Mouse (Mus musculus): ENCODE measurements around the gene Clic1. TPM values are rescaled to one million over a fixed set of nuclear protein-coding genes. Genes with fewer than 3 reads are reported as not detected.
A peak's percentile ranks its signal among the peaks of the same experiment; 100 is the strongest.
"Not testable (repeated sequence)": the region's sequence is repeated elsewhere in the genome, so short reads cannot be mapped to it uniquely, and the experiment has no call there.

Clic1 gene
- polyA plus RNA-seq, 1 experiment = 266 TPM

- TF ChIP-seq POLR2A (IDR thresholded peaks at IDR 0.05; ENCODE audit: low read depth, low read length) = no peak
- TF ChIP-seq CTCF (IDR thresholded peaks at IDR 0.05; ENCODE audit: borderline replicate concordance, insufficient read depth, low read length) = no peak
- H3K4me3 ChIP-seq (ENCODE audit: insufficient read depth, low read length) = no peak within 1 kb of the TSS
- no peak within 1 kb of the TSS for H3K27ac ChIP-seq (ENCODE audit: insufficient read depth, low read length)
- H3K4me1 ChIP-seq (ENCODE audit: control insufficient read depth, insufficient read depth, low read length) = no peaks in the 10 kb centered on the region
Observed at GRCm38 (mm10) chr17:35027277-35028068, 22.3 kb upstream of the Clic1 start, which contains the start of gene Sapcd1. Gene Sapcd1 (minus strand): TSS chr17:35028016.

GRCm38 (mm10) chr17:35028315-35028714 lies 21.5 kb upstream of the Clic1 start:
- no peak for TF ChIP-seq CTCF (IDR thresholded peaks at IDR 0.05; ENCODE audit: borderline replicate concordance, insufficient read depth, low read length)
- TF ChIP-seq POLR2A (IDR thresholded peaks at IDR 0.05; ENCODE audit: low read depth, low read length) = no peak
- no peak overlapping the region for H3K4me3 ChIP-seq (ENCODE audit: insufficient read depth, low read length)
- H3K4me1 ChIP-seq (ENCODE audit: control insufficient read depth, insufficient read depth, low read length) = no peaks in the 10 kb centered on the region
- H3K27ac ChIP-seq (ENCODE audit: insufficient read depth, low read length) = no peak overlapping the region

- Histone ChIP-seq H3K4me3 (ENCODE audit: insufficient read depth, low read length) (no peak overlapping the region), H3K27ac (ENCODE audit: insufficient read depth, low read length) (no peak overlapping the region), H3K4me1 (ENCODE audit: control insufficient read depth, insufficient read depth, low read length) (no peaks in the 10 kb centered on the region)
- TF ChIP-seq CTCF (IDR thresholded peaks at IDR 0.05; ENCODE audit: borderline replicate concordance, insufficient read depth, low read length) = peak; percentile 80; the same call in 1 of the 2 replicates
- TF ChIP-seq POLR2A (IDR thresholded peaks at IDR 0.05; ENCODE audit: low read depth, low read length) = no peak
Observed at GRCm38 (mm10) chr17:35029691-35030532, 19.9 kb upstream of the Clic1 start.

GRCm38 (mm10) chr17:35031272-35031671 lies 18.5 kb upstream of the Clic1 start:
- H3K27ac ChIP-seq (ENCODE audit: insufficient read depth, low read length) = no peak overlapping the region
- no peak overlapping the region for H3K4me3 ChIP-seq (ENCODE audit: insufficient read depth, low read length)
- no peak for TF ChIP-seq CTCF (IDR thresholded peaks at IDR 0.05; ENCODE audit: borderline replicate concordance, insufficient read depth, low read length)
- H3K4me1 ChIP-seq (ENCODE audit: control insufficient read depth, insufficient read depth, low read length) = no peaks in the 10 kb centered on the region

GRCm38 (mm10) chr17:35031880-35032279 lies 17.9 kb upstream of the Clic1 start:
- no peak overlapping the region for H3K27ac ChIP-seq (ENCODE audit: insufficient read depth, low read length)
- no peaks in the 10 kb centered on the region for H3K4me1 ChIP-seq (ENCODE audit: control insufficient read depth, insufficient read depth, low read length)
- TF ChIP-seq CTCF (IDR thresholded peaks at IDR 0.05; ENCODE audit: borderline replicate concordance, insufficient read depth, low read length) (no peak), POLR2A (IDR thresholded peaks at IDR 0.05; ENCODE audit: low read depth, low read length) (no peak)
- H3K4me3 ChIP-seq (ENCODE audit: insufficient read depth, low read length) = no peak overlapping the region

- no peak overlapping the region for H3K4me3 ChIP-seq (ENCODE audit: insufficient read depth, low read length)
- TF ChIP-seq POLR2A (IDR thresholded peaks at IDR 0.05; ENCODE audit: low read depth, low read length) = no peak
- no peak for TF ChIP-seq CTCF (IDR thresholded peaks at IDR 0.05; ENCODE audit: borderline replicate concordance, insufficient read depth, low read length)
- no peak overlapping the region for H3K27ac ChIP-seq (ENCODE audit: insufficient read depth, low read length)
- no peaks in the 10 kb centered on the region for H3K4me1 ChIP-seq (ENCODE audit: control insufficient read depth, insufficient read depth, low read length)
Observed at GRCm38 (mm10) chr17:35032323-35032870, 17.4 kb upstream of the Clic1 start.

GRCm38 (mm10) chr17:35033703-35034102 lies 16.1 kb upstream of the Clic1 start:
- H3K27ac ChIP-seq (ENCODE audit: insufficient read depth, low read length); H3K4me1 ChIP-seq (ENCODE audit: control insufficient read depth, insufficient read depth, low read length); H3K4me3 ChIP-seq (ENCODE audit: insufficient read depth, low read length): not testable (repeated sequence)

GRCm38 (mm10) chr17:35034896-35035295 lies 14.9 kb upstream of the Clic1 start:
- peaks cover 6% of the 10 kb centered on the region for H3K4me1 ChIP-seq (ENCODE audit: control insufficient read depth, insufficient read depth, low read length)
- no peak overlapping the region for H3K27ac ChIP-seq (ENCODE audit: insufficient read depth, low read length)
- H3K4me3 ChIP-seq (ENCODE audit: insufficient read depth, low read length) = no peak overlapping the region
- TF ChIP-seq POLR2A (IDR thresholded peaks at IDR 0.05; ENCODE audit: low read depth, low read length) (no peak), CTCF (IDR thresholded peaks at IDR 0.05; ENCODE audit: borderline replicate concordance, insufficient read depth, low read length) (no peak)

- TF ChIP-seq POLR2A (IDR thresholded peaks at IDR 0.05; ENCODE audit: low read depth, low read length) = peak; percentile 28; the same call in 1 of the 2 replicates
- TF ChIP-seq CTCF (IDR thresholded peaks at IDR 0.05; ENCODE audit: borderline replicate concordance, insufficient read depth, low read length) = no peak
- no peak overlapping the region for H3K4me3 ChIP-seq (ENCODE audit: insufficient read depth, low read length)
- H3K27ac ChIP-seq (ENCODE audit: insufficient read depth, low read length) = peak overlapping the region; percentile 75
- H3K4me1 ChIP-seq (ENCODE audit: control insufficient read depth, insufficient read depth, low read length) = peaks cover 17% of the 10 kb centered on the region
Observed at GRCm38 (mm10) chr17:35039121-35039873, 10.5 kb upstream of the Clic1 start.
